Mouse (Mus musculus) intestine, embryonic 14.5 days (tissue): ENCODE results near the gene Hoxc9. TPM values are rescaled to one million over a fixed set of nuclear protein-coding genes. Genes with fewer than 3 reads are reported as not detected.
A peak's percentile ranks its signal among the peaks of the same experiment; 100 is the strongest.

Experiments
- ATAC-seq: fragments of 200-750 bp; cut with Nextera tagmentation; replicated peaks from 2 replicates; pipeline ENCODE4 v1.8.0; 2017; ENCODE audit warnings: low read depth, moderate number of reproducible peaks, moderate TSS enrichment, moderate library complexity; ENCODE audit not compliant: low FRiP score, low TSS enrichment
- DNase-seq: peaks from one replicate; pipeline ENCODE4 v3.0.0-alpha.2; 2018; ENCODE audit warnings: low spot score
- H3K27ac ChIP-seq: fragments of 300-500 bp; sonication (generic); 2 replicates; pipeline ENCODE4 v1.5.1; 2014; ENCODE audit warnings: low read depth, mild to moderate bottlenecking, control low read depth
- H3K27me3 ChIP-seq: fragments of 300-500 bp; sonication (generic); replicated peaks from 2 replicates; pipeline ENCODE4 v1.6.1; 2014; ENCODE audit warnings: low read length, control low read depth; ENCODE audit not compliant: control insufficient read depth, insufficient read depth
- H3K36me3 ChIP-seq: fragments of 300-500 bp; sonication (generic); 2 replicates; pipeline ENCODE4 v1.6.1; 2014; ENCODE audit warnings: low read length, control low read depth; ENCODE audit not compliant: control insufficient read depth, insufficient read depth
- H3K4me1 ChIP-seq: fragments of 300-500 bp; sonication (generic); replicated peaks from 2 replicates; pipeline ENCODE4 v1.6.1; 2014; ENCODE audit warnings: low read length, control low read depth, mixed read lengths; ENCODE audit not compliant: control insufficient read depth, insufficient read depth
- H3K4me2 ChIP-seq: fragments of 300-500 bp; sonication (generic); 2 replicates; pipeline ENCODE4 v1.6.1; 2014; ENCODE audit warnings: low read length
- H3K4me3 ChIP-seq: fragments of 300-500 bp; sonication (generic); 2 replicates; pipeline ENCODE4 v1.5.1; 2014; ENCODE audit warnings: low read depth, low read length, control low read depth, mixed read lengths
- H3K9ac ChIP-seq: fragments of 300-500 bp; sonication (generic); 2 replicates; pipeline ENCODE4 v1.6.1; 2014; ENCODE audit warnings: mild to moderate bottlenecking, low read length
- H3K9me3 ChIP-seq: fragments of 300-500 bp; sonication (generic); 2 replicates; pipeline ENCODE4 v1.6.1; 2016; ENCODE audit warnings: low read length, control low read depth; ENCODE audit not compliant: control insufficient read depth
- WGBS: fragments of 180-500 bp; shearing (Covaris S2); extraction: QIAGEN DNeasy Blood & Tissue Kit; methylation state at CpG from one replicate; pipeline ENCODE4 v1.1.7; 2014; 5-methylcytosine and 5-hydroxymethylcytosine counted together
- polyA plus RNA-seq: library from polyadenylated mRNA; unstranded; fragments of >200 nt; fragmentation: Nextera tagmentation; extraction: Ambion mirVana; gene quantifications from 2 replicates; pipeline ENCODE4 v1.2.1, GENCODE M21; 2014

The Hoxc9 gene
- polyA plus RNA-seq, 1 experiment from 2014 or later = 1.7 TPM

DNA sequence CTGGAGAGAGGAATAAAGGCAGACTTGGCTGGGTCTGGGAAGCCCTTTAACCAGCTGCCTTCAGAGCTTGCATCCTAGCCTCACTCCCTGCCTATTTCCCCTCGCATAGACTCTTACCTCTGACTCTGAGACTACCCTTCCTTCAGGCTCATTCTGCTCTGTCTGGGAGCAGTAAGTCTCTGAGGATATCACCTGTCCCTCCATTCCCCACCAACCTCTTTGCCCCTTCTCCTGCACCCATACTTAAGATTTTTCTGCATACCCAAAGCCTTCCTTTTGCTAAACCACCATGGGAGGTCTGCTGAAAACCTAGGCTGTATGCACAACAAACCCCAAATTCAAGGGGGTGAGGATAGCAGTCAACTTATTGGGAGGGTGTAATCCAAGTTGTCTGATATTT, 3.7 kb downstream of the Hoxc9 start:
- Histone ChIP-seq H3K27ac (no peak overlapping the region), H3K9ac (no peak overlapping the region), H3K36me3 (no peaks in the 10 kb centered on the region), H3K27me3 (peaks cover 99% of the 10 kb centered on the region), H3K4me3 (no peak overlapping the region), H3K4me2 (no peak overlapping the region), H3K4me1 (no peaks in the 10 kb centered on the region), H3K9me3 (no peaks in the 10 kb centered on the region)
- 19% methylated on average over 1 of the region's 1 CpGs for WGBS
- no peak for ATAC-seq
- DNase-seq = no peak

DNA sequence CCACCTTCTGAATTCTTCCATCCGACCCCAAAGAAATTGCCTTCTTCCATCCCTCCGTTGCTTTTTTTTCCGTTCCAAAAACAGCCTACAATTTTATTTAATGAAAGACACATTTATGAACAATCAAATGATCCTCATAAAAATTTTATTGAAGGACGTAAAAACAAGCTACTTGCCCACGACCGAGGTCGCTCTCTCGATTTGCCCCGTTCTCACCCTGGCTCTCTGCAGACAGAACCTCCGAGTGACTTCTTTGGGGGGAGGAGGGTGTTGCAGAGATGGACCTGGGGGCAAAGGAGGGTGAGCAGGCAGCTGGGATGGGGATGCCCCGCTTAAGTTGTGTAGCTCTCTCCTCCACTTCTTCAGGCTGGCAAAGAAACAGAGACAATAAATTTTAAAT, 4.1 kb downstream of the Hoxc9 start:
- Histone ChIP-seq H3K9me3 (no peaks in the 10 kb centered on the region), H3K4me3 (no peak overlapping the region; the same call in 1 of the 2 replicates), H3K4me2 (peak overlapping the region; percentile 52), H3K27me3 (peaks cover 99% of the 10 kb centered on the region), H3K27ac (no peak overlapping the region), H3K9ac (no peak overlapping the region), H3K4me1 (no peaks in the 10 kb centered on the region), H3K36me3 (no peaks in the 10 kb centered on the region)
- ATAC-seq (no peak), DNase-seq (no peak)
- 5% methylated on average over 11 of the region's 11 CpGs for WGBS

DNA sequence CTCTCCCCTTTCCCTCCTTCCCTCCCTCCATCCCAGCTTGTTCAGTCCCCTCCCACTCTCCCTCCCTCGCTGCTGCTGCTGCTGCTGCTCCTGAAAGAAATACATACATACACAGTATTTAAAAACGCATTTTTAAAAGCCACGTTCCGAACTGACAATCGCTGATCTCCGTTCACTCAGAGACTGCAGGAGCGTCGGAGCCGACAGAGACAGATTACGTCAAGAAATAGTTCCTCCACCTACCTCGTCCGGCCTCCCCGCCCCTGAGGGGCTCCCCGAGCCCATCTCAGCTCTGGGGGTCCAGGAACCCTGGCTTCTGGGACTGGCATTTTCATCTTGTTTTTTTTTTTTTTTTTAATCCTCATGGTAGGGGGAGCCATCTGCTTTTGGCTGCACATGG, 4.7 kb downstream of the Hoxc9 start:
- Histone ChIP-seq H3K9ac (peak overlapping the region; percentile 29), H3K36me3 (no peaks in the 10 kb centered on the region), H3K27ac (0 out of 2 replicates have a peak overlapping the region, but pooled peaks have one; percentile 64), H3K4me1 (no peaks in the 10 kb centered on the region), H3K4me3 (peak overlapping the region; percentile 43), H3K9me3 (no peaks in the 10 kb centered on the region), H3K27me3 (peaks cover 99% of the 10 kb centered on the region), H3K4me2 (peak overlapping the region; percentile 52)
- ATAC-seq = no peak
- WGBS = under 1% methylated on average over 14 of the region's 14 CpGs
- no peak for DNase-seq

DNA sequence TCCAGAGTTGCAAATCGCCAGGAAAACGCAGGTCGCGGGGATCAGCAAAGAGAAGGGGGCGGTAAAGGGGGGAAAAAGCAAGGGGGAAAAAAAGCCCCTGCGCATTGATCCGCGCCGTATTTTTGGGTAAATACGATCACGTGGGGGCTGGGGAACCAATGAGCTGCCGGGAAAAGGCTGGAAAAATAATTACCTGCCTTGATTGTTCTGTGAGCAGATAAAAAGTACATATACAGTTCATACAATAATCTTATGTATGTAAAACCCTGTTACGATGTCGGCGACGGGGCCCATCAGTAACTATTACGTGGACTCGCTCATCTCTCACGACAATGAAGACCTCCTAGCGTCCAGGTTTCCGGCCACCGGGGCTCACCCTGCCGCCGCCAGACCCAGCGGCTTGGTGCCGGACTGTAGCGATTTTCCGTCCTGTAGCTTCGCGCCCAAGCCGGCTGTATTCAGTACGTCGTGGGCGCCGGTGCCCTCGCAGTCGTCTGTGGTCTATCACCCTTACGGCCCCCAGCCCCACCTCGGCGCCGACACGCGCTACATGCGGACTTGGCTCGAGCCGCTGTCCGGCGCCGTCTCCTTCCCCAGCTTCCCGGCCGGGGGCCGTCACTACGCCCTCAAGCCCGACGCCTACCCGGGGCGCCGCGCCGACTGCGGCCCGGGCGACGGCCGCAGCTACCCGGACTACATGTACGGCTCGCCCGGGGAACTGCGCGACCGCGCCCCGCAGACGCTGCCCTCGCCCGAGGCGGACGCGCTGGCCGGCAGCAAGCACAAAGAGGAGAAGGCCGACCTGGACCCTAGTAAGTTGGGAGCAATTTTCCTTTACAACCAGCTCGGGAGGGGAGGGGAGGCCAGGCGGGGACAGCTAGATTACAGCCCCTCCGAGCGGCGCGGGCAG, 5.4 kb downstream of the Hoxc9 start:
- no peaks in the 10 kb centered on the region for H3K4me1 ChIP-seq
- H3K4me3 ChIP-seq = peak overlapping the region; percentile 43
- peak overlapping the region; percentile 48 for H3K9ac ChIP-seq
- H3K4me2 ChIP-seq = peak overlapping the region; percentile 52
- H3K27me3 ChIP-seq = peaks cover 99% of the 10 kb centered on the region
- H3K27ac ChIP-seq = peak overlapping the region; percentile 64
- WGBS = under 1% methylated on average over 88 of the region's 88 CpGs
- DNase-seq (no peak), ATAC-seq (no peak; the same call in 1 of the 2 replicates)
- H3K36me3 ChIP-seq = no peaks in the 10 kb centered on the region
- no peaks in the 10 kb centered on the region for H3K9me3 ChIP-seq

DNA sequence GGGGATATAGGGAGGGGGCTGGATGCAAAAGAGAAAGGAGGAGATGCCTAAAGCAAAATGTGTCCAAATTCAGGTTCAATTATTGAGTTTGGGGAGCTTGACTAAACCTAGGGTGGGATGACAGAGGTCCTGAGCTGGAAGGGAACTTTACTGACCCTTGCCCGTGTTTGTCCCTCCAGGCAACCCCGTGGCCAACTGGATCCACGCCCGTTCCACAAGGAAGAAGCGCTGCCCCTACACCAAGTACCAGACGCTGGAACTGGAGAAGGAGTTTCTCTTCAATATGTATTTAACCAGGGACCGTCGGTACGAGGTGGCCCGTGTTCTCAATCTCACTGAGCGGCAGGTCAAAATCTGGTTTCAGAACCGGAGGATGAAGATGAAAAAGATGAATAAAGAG, 7.5 kb downstream of the Hoxc9 start:
- DNase-seq (no peak), ATAC-seq (no peak)
- WGBS = 18% methylated on average over 12 of the region's 12 CpGs
- H3K4me1 ChIP-seq = peaks cover 4% of the 10 kb centered on the region; the same call in 1 of the 2 replicates
- H3K27ac ChIP-seq = no peak overlapping the region
- H3K9me3 ChIP-seq = no peaks in the 10 kb centered on the region
- no peak overlapping the region for H3K9ac ChIP-seq
- no peaks in the 10 kb centered on the region for H3K36me3 ChIP-seq
- no peak overlapping the region for H3K4me3 ChIP-seq
- peak overlapping the region; percentile 52 for H3K4me2 ChIP-seq
- H3K27me3 ChIP-seq = peaks cover 98% of the 10 kb centered on the region

DNA sequence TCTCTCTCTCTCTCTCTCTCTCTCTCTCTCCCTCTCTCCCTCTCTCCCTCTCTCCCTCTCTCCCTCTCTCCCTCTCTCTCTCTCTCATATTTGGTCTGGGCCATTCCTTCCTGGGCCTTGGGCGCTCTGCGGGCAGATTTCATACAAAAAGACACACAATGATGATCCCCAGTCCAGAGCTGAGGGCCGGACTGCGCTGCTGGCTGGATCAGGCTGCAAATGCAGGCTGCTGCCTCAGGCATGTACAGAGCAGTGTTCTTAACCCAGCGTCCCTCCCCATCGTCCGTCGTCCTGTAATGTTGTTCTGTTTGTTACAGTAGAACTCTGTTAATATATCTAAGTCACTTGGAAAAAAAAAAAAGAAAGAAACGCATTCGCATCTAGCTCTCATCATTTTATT, 8.3 kb downstream of the Hoxc9 start:
- H3K4me2 ChIP-seq = no peak overlapping the region
- H3K27me3 ChIP-seq = peaks cover 98% of the 10 kb centered on the region
- H3K27ac ChIP-seq = no peak overlapping the region
- no peaks in the 10 kb centered on the region for H3K9me3 ChIP-seq
- ATAC-seq (no peak), DNase-seq (no peak)
- no peak overlapping the region for H3K9ac ChIP-seq
- H3K4me3 ChIP-seq = no peak overlapping the region
- H3K4me1 ChIP-seq = peaks cover 4% of the 10 kb centered on the region; the same call in 1 of the 2 replicates
- no peaks in the 10 kb centered on the region for H3K36me3 ChIP-seq
- WGBS = 12% methylated on average over 10 of the region's 10 CpGs

DNA sequence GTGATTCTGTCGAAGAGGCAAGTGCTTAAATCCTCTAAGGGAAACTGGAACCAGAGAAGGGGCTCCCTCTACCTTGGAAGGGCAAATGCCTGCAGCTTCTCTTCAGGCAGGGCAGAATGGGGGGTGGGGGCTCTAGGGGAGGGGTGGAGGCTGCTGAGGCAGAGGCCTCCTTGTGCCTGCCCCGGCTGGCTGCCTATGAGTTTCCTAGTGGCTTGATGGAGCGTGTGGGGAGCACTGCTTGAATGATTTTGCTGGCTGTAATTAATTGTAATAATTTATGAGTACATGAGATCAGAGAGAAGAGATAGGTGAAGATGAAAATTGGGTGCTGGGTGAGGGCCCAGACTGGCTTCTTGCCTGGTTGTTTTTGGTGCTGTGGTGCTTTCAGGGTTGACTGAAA, 8.7 kb downstream of the Hoxc9 start:
- H3K27ac ChIP-seq = no peak overlapping the region
- no peak for DNase-seq
- no peaks in the 10 kb centered on the region for H3K36me3 ChIP-seq
- WGBS = 29% methylated on average over 3 of the region's 3 CpGs
- no peak for ATAC-seq
- H3K27me3 ChIP-seq = peaks cover 98% of the 10 kb centered on the region
- no peaks in the 10 kb centered on the region for H3K9me3 ChIP-seq
- H3K4me1 ChIP-seq = peaks cover 4% of the 10 kb centered on the region; the same call in 1 of the 2 replicates
- no peak overlapping the region for H3K9ac ChIP-seq
- H3K4me3 ChIP-seq = no peak overlapping the region
- no peak overlapping the region for H3K4me2 ChIP-seq

DNA sequence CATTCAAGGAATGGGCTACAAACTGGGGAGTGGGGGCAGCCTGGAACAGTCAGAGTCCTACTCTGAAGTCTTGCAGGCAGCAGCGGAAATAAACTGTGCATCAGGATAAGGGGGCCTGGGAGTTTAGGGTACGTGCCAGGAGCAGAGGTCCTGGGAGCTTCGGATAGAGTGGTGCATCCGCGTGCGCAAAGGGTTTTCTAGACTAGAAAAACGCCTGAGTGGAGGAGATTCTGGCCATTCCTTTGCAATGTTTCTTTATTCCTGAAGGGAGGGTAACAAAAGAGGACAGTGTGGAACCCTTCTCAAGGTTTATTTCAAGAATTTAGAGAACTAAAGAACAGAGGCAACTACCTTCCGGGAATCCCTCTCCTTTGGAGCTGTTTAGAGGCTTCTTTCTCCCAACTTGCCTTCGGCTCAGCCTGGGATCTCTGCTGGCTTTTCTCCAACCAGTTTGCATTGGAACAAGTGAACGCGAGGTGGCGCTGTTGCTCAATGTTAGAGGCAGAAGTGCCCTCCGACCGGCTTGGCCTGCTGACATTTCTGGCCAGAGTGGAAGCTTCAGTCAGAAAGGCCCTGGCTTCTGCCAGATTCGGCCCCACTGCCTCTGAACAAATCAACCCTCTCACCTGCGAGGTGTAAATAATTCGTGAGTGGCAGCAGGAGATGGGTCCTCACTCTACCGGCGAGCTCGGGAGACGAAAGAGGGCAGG, 11.0 kb downstream of the Hoxc9 start:
- no peaks in the 10 kb centered on the region for H3K36me3 ChIP-seq
- H3K4me2 ChIP-seq = 0 out of 2 replicates have a peak overlapping the region, but pooled peaks have one; percentile 7
- peaks cover 4% of the 10 kb centered on the region; the same call in 1 of the 2 replicates for H3K4me1 ChIP-seq
- DNase-seq (peak; percentile 99), ATAC-seq (peak; percentile 48; the same call in 1 of the 2 replicates)
- H3K9me3 ChIP-seq = no peaks in the 10 kb centered on the region
- H3K27ac ChIP-seq = no peak overlapping the region
- H3K4me3 ChIP-seq = no peak overlapping the region
- no peak overlapping the region for H3K9ac ChIP-seq
- H3K27me3 ChIP-seq = peaks cover 95% of the 10 kb centered on the region
- WGBS = 7% methylated on average over 21 of the region's 21 CpGs
